Mouse (Mus musculus): ENCODE results near the gene Gm20388.

Gene Gm20388

DNA sequence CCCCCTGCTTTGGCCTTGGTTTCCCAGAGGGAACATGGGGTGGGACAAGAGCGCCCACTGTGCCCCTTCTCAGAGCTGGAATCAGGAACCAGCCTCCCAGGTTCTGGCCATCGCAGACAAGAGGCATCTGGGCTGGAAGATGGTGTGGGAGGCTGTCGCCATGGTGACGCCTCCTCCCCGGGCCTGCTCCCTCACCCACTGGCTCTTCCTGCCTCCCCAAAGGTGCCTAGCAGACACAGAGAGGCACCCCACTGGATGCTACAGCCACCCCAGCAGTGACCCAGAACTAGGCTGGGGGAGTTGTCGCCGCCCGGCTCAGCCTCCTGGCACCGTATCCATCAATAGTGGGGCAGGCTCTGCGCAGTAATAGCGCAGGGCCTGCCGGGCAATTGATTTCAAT is 530.1 kb downstream of the Gm20388 start:
- no peak for DNase-seq (ENCODE audit: low read depth)

DNA sequence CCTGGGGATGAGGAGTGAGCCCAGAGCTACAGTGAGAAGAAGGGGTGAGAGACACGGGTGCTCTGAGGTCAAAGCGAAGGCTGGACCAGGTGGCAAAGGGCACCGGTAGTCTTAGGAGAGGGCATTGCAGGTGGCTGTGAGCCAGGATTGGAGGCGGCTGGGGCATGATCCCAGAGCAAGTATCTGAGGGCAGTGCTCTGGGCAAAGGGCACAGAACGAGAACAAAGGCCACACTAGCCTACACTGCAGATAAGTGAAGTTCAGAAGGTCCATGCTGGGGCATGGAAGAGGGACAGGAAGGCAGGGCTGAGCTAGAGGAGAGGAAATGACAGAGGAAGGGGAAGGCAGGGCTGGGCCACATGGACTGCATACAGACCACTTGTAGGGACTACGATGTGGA is 531.0 kb downstream of the Gm20388 start:
- DNase-seq (ENCODE audit: low read depth) = no peak

DNA sequence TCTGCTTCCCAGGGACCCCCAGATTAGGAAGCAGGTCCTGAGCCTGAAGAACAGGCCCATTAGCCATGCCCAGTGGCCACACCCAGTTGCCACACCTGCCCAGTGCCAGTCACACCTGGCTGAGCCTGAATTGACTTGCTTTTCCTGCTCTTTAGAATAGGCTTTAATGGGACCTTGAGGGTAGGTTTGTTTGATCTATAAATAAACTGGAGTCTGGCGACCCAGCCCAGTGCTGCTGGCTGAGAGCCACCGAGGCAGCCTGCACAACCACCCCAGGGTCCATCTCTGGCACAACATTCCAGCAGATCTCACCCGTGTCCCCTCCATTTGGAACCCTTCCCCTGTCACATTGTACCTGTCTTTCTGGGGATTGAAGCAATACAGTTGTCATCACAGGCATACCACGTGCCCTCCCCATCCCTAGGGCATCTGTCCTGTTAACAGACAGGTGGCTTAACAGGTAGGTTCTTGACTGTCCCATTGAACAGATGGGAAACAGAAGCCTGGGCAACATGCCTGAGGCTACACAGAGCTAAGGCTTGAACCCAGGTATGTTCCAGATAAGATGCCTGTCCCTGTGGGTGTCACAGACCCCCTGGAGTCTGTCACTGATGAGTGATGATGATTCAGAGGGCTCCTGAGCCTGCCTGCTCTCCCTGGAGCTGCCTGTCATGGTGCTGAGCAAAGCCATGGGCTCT is 531.8 kb downstream of the Gm20388 start:
- DNase-seq (ENCODE audit: low read depth) = no peak

- DNase-seq (ENCODE audit: low read depth) = no peak
Measured at GRCm38 (mm10) chr8:120445249-120445648, 534.6 kb downstream of the Gm20388 start.

DNA sequence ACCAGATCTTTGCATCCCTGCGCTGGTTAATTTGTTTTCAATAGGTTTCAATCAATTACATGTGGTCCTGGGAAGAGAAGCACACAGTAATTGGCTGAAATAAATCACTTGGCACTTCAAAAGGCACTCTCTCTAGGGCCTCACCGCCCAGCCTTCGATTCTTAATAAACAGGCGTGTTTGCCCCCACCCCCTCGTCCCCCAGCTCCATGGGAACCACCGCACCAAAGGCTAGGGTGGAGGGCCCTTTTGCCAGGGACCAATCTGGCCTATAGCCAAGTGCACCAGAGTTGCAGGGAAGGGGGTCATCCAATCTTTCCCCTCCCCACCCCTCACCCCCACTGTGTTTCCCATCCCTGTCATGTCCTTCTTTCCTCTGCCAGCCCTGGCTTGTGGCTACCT is 537.5 kb downstream of the Gm20388 start:
- DNase-seq (ENCODE audit: low read depth) = no peak

GRCm38 (mm10) chr8:120449139-120449538 is 538.5 kb downstream of the Gm20388 start:
- no peak for DNase-seq (ENCODE audit: low read depth)

- no peak for DNase-seq (ENCODE audit: low read depth)
Measured at GRCm38 (mm10) chr8:120449608-120450031, 539.0 kb downstream of the Gm20388 start.

DNA sequence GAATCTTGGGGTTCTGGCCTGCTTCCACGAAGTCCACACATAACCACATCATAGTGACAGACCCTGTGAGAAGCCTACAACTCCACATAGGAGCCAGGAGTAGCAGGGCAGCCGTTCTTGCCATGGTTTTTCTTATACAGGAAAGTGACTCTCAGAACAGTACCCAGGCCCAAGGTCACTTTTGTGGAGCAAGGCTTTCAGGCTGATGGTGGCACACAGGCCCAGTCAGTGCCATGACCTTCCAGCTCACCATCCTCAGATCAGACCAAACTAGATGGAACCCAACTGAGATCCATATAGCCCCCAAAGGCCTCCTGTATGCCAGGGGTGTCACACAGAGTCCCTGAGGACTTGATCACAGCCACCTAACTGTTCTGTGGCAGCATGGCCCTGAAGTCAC is 541.5 kb downstream of the Gm20388 start:
- no peak for DNase-seq (ENCODE audit: low read depth)

DNA sequence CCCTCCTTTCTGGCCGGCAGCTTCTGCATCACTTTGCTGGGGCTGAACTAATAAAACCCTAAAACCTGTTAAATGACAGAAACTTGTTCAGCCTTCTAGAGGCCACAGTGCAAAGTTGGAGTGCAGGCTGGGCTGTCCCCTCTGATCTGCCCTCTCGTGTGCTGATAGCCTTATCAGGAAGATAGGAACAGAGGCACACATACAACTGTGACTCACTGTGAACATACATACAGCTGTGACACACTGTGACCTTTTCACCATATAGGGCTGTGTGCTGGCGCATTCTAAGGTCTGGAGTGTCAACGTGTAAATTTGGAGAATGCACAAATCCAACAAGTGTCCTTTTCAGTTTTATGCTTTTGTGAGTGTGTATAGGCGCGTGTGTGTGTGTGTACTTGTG is 543.8 kb downstream of the Gm20388 start:
- no peak for DNase-seq (ENCODE audit: low read depth)

- peak; percentile 23 for DNase-seq (ENCODE audit: low read depth)
Measured at GRCm38 (mm10) chr8:120460375-120460774, 549.7 kb downstream of the Gm20388 start.

DNA sequence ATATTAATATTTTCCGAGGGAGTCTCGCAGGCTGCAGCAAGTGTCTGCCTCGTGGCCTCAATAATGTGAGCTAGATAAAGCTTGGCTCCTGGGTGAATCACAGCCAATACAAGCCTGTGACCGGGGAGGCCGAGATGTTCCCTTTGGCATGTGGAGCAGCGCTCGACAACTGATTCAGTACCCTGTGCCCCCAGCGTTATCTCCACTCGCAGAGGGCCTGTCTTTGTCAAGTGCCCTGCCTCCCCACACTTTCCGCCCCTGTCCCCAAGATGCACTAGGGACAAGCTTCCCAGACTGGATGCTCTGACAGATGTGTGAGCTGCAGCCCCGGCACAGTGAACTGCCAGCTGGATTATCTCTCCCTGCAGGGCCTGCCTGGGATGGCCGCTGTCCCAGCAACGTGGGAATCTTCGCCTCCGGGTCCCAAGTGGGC is 551.5 kb downstream of the Gm20388 start:
- DNase-seq (ENCODE audit: low read depth) = no peak

DNA sequence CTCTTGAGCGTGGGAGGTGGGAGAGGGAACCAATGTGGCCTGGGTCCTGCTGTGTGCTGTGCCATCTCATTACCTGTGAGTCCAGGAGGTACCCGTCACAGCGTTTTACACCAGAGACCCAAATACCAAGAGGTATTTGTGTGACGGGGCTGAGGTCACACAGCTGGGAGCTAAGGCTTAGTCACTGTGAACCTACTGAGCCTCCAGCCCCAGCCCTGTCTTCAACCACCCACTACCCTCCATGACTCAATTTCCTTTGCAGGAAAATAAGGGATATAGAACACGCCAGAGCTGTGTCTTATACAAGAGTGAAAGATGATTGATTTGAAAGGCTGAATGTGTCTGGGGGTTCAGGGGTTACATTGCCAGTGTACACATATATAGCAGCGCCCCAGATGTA is 552.0 kb downstream of the Gm20388 start:
- DNase-seq (ENCODE audit: low read depth) = no peak

GRCm38 (mm10) chr8:120463918-120464584 is 553.4 kb downstream of the Gm20388 start:
- DNase-seq (ENCODE audit: low read depth) = no peak

GRCm38 (mm10) chr8:120464585-120464937 is 553.9 kb downstream of the Gm20388 start:
- no peak for DNase-seq (ENCODE audit: low read depth)

DNA sequence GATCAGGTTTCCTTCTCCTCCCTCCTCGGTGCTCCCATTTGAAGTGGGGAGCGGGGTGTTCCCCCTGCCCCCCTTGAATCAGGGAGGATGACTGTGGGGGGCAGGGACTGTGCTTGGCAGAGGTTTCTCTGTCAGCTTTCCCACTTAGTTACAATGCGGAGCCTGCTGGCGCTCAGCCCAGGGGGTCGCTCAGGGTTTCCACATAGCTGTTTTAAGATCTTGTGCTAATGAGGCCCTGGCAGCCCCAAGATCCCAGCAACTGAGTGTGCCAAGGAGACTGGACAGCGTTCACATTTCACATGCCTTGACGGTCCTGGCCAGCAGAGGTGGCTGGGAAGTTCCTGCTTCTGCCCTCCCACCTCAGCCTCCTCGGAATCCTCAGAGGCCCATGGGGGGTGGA is 555.1 kb downstream of the Gm20388 start:
- peak; percentile 87 for DNase-seq (ENCODE audit: low read depth)

GRCm38 (mm10) chr8:120466266-120466665 is 555.6 kb downstream of the Gm20388 start:
- DNase-seq (ENCODE audit: low read depth) = no peak

- no peak for DNase-seq (ENCODE audit: low read depth)
Measured at GRCm38 (mm10) chr8:120467598-120467997, 557.0 kb downstream of the Gm20388 start.

- DNase-seq (ENCODE audit: low read depth) = no peak
Measured at GRCm38 (mm10) chr8:120470170-120470569, 559.5 kb downstream of the Gm20388 start.

DNA sequence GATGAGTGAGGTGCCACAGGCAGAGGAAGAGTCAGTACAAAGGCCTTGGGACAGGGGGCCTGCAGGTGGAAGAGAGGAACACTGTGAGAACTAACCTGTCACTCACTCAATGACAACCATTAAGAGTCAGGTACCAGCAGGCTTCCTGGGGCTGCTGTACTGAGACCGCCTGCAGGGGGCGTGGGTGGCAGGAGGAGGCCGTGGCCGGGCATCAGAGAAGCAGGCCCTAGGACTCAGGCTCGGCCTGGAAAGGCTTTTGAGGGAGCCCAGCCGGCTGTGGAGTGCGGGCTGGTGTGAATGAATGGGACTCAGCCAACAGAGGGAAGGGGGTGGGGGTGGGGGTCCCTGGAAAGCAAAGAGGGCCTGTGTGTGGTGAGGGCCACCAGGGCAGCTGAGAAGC is 560.5 kb downstream of the Gm20388 start:
- DNase-seq (ENCODE audit: low read depth) = peak; percentile 19

GRCm38 (mm10) chr8:120471752-120472151 is 561.1 kb downstream of the Gm20388 start:
- DNase-seq (ENCODE audit: low read depth) = no peak

DNA sequence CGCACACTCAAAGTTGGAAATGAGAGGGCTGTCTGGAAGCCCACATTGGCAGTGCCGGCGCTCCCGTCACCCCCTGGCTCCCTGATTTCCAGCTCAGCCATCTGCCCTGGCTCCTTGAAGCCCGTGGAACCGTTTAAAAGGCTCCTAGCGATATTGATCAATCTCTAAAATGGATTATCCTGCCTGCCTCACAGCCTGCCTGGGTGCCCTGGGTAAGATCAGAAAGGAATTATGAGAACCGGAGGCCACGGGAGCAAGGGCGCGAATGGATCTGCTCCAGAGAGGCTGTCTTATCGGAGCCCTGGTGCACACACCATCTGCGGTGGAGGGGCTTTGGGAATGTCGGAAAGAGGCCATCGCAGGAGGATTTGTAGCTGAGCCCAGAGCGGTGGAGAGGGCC is 561.6 kb downstream of the Gm20388 start:
- no peak for DNase-seq (ENCODE audit: low read depth)

DNA sequence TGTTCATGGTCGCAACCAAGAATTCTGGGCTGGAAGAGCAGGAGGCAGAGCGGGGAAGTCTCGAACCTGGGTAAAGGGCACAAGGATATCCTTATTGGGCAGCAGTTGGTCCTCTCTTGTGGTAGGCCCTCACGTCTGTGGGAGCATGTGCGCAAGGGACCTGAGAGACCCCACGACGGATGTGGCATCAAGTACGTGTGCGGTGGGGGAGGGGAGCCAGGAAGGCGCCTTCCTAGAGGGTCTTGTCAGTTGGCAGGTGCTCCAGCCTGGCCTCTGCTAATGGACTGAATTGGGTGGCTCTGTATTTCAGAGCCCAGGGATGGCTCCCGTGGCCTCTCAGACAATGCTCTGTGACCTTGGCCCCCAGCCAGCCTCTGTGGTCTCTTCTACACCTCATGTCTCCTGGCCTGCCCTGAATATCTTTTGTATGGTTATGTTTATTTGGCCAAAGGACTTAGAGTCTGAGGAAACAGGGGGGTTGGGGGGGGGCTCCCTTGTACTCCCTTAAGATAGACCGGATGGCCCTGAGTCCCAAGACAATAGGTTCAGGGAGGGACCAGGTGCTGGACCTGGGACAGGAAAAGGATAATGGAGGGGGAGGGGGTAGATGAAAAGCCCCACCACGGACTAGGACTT is 563.2 kb downstream of the Gm20388 start:
- no peak for DNase-seq (ENCODE audit: low read depth)

DNA sequence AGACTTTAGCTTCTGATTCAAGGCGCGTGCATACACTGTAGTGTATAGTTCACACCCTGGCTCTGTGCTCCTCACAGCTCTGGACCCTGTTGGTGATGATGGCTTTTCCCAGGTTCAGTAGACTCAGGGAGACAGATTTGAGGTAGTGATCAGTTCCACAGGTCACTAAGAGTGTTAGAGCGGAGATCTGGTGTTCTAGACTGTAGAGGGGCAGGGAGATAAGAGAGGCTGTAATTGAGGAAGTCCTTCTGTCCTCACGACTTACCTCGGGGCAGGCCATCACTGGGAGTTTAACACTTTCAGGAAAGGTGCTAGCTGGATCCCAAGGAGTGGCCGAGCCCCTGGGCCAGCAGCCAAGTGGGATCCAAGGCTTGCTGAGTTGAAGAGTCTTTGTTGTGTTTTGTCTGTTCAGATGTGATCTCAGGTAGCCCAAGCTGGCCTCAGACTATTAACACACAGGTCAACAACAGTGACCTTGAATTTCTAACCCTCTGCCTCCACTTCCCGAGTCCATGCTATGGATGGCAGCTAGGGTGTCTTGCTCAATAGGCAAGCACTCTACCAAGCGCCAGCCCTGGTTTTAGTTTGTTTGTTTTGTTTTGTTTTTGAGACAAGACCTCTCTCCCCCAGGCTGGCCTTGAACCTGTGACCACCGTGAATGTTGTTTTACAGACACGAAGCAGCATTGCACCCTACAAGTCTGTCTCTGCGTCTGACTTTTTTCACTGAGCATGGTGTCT is 564.0 kb downstream of the Gm20388 start:
- DNase-seq (ENCODE audit: low read depth) = no peak

Measured in NIH3T3 (cell line).